Mouse (Mus musculus) neural tube, embryonic 13.5 days (tissue): ENCODE results near the gene Ddx23. TPM values are rescaled to one million over a fixed set of nuclear protein-coding genes. Genes with fewer than 3 reads are reported as not detected.

ENCODE experiments used
- ATAC-seq: fragments of 200-750 bp; cut with Nextera tagmentation; 2 replicates; pipeline ENCODE4 v1.8.0; 2017; ENCODE audit warnings: low read depth, mild to moderate bottlenecking, moderate TSS enrichment, moderate library complexity
- H3K27ac ChIP-seq: fragments of 300-500 bp; sonication (generic); replicated peaks from 2 replicates; pipeline ENCODE4 v1.5.1; 2015; ENCODE audit warnings: moderate library complexity, mild to moderate bottlenecking, inconsistent platforms
- H3K27me3 ChIP-seq: fragments of 300-500 bp; sonication (generic); 2 replicates; pipeline ENCODE4 v1.6.1; 2015; ENCODE audit warnings: mild to moderate bottlenecking, inconsistent platforms
- H3K36me3 ChIP-seq: fragments of 300-500 bp; sonication (generic); 2 replicates; pipeline ENCODE4 v1.6.1; 2015; ENCODE audit warnings: mild to moderate bottlenecking, inconsistent platforms
- H3K4me1 ChIP-seq: fragments of 300-500 bp; sonication (generic); replicated peaks from 2 replicates; pipeline ENCODE4 v1.6.1; 2015; ENCODE audit warnings: inconsistent platforms
- H3K4me2 ChIP-seq: fragments of 300-500 bp; sonication (generic); 2 replicates; pipeline ENCODE4 v1.6.1; 2015; ENCODE audit warnings: inconsistent platforms, mild to moderate bottlenecking, moderate library complexity
- H3K4me3 ChIP-seq: fragments of 300-500 bp; sonication (generic); 2 replicates; pipeline ENCODE4 v1.5.1; 2015; ENCODE audit warnings: mild to moderate bottlenecking, inconsistent platforms
- H3K9ac ChIP-seq: fragments of 300-500 bp; sonication (generic); 2 replicates; pipeline ENCODE4 v1.6.1; 2015; ENCODE audit warnings: moderate library complexity, mild to moderate bottlenecking, inconsistent platforms
- H3K9me3 ChIP-seq: fragments of 300-500 bp; sonication (generic); 2 replicates; pipeline ENCODE4 v1.6.1; 2016; ENCODE audit warnings: inconsistent platforms
- WGBS: fragments of 180-500 bp; shearing (Covaris S2); methylation state at CpG from one replicate; pipeline ENCODE4 v1.1.7; 2015; 5-methylcytosine and 5-hydroxymethylcytosine counted together
- polyA plus RNA-seq: library from polyadenylated mRNA; unstranded; fragments of >200 nt; fragmentation: Nextera tagmentation; extraction: Ambion mirVana; gene quantifications from 2 replicates; pipeline ENCODE4 v1.2.1, GENCODE M21; 2015

The Ddx23 gene
- polyA plus RNA-seq, 1 experiment from 2014 or later, result 21.7 TPM

DNA sequence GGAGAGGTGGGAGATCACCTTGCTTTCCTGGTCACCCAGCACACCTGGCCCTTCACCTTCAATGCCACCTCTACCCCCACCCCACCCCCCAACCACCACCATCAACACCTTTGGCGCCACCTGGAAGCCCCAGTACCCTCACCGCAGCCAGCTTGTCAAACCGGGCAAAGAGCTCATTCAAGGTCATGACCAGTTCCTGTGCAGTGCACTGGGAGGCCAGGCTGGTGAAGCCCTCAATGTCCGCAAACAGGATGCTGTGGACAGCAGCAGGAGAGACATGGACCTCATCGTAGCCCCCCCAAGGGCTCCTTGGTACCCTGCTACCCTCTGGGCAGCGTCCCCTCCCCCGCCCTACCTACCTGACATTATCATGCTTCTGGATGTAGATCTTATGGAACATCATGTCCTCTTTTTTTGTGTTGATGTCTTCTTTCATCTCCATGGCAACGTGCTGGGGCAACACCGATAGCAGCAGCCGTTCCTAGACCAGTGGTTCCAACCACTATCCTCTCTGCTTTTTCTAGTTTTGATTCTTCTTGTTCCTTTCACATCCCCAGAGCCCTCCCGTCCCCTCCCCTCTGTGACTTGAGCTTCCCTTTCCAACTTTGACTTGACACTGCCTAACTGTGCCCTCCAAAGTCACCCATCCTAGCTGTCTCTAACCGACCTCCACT, 62.5 kb downstream of the Ddx23 start:
- no peak overlapping the region for H3K4me3 ChIP-seq
- H3K9ac ChIP-seq, result no peak overlapping the region
- H3K4me2 ChIP-seq, result no peak overlapping the region
- 83% methylated on average over 12 of the region's 12 CpGs for WGBS
- H3K9me3 ChIP-seq, result no peaks in the 10 kb centered on the region
- no peak for ATAC-seq
- peaks cover 86% of the 10 kb centered on the region for H3K36me3 ChIP-seq
- peaks cover 28% of the 10 kb centered on the region for H3K4me1 ChIP-seq
- H3K27ac ChIP-seq, result no peak overlapping the region
- H3K27me3 ChIP-seq, result no peaks in the 10 kb centered on the region

DNA sequence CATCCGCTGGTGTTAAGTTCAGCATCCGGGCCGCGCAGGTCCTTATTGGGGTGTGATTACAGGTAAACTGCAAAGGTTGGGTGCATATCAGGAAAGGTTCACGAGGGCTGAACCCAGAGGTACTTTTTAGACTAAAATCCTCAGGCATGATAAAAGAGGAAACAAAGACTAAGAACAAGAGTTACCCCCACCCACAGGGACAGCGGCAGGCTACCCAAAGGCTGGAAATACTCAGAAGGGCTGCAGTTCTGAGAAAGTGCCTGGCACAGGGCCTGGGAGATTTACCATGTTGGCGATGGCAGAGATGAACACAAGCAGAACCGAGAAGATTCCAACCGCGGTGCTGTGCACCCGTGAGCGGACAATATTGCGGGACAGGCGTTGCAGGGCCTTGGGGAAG, 66.1 kb downstream of the Ddx23 start:
- 0 out of 2 replicates have a peak, but pooled peaks cover 4% of the 10 kb centered on the region for H3K4me1 ChIP-seq
- peaks cover 96% of the 10 kb centered on the region for H3K36me3 ChIP-seq
- no peaks in the 10 kb centered on the region for H3K9me3 ChIP-seq
- ATAC-seq, result no peak
- WGBS, result 95% methylated on average over 14 of the region's 14 CpGs
- H3K4me2 ChIP-seq, result no peak overlapping the region
- H3K27ac ChIP-seq, result no peak overlapping the region
- H3K9ac ChIP-seq, result no peak overlapping the region
- H3K4me3 ChIP-seq, result no peak overlapping the region
- no peaks in the 10 kb centered on the region for H3K27me3 ChIP-seq

Other genes with a start within 250 kb of the Ddx23 start
- not detected in 2 replicates for gene Olfr282, start 231.7 kb downstream of the Ddx23 start, polyA plus RNA-seq
- not detected in 2 replicates for gene Olfr281, start 210.3 kb downstream of the Ddx23 start, polyA plus RNA-seq
- gene OR5BS1P, start 193.0 kb downstream of the Ddx23 start, polyA plus RNA-seq, result not detected in 2 replicates
- not detected in 2 replicates for gene Lalba, start 180.2 kb downstream of the Ddx23 start, polyA plus RNA-seq
- gene Olfr279, start 170.5 kb downstream of the Ddx23 start, polyA plus RNA-seq, result not detected in 2 replicates
- gene Kansl2, start 128.6 kb downstream of the Ddx23 start, polyA plus RNA-seq, result 132 and 147 TPM in 2 replicates
- 68.7 and 76.3 TPM in 2 replicates for gene Ccnt1, start 92.0 kb downstream of the Ddx23 start, polyA plus RNA-seq
- gene 4930415O20Rik, start 91.9 kb downstream of the Ddx23 start, polyA plus RNA-seq, result not detected in 2 replicates
- gene Adcy6, start 52.8 kb downstream of the Ddx23 start, polyA plus RNA-seq, result 10.4 and 10.7 TPM in 2 replicates
- gene Cacnb3, start 32.1 kb downstream of the Ddx23 start, polyA plus RNA-seq, result 124 and 137 TPM in 2 replicates
- gene Rnd1, start 14.6 kb upstream of the Ddx23 start, polyA plus RNA-seq, result 6.2 and 7.4 TPM in 2 replicates
- 2.2 and 4.1 TPM in 2 replicates for gene Ccdc65, start 45.3 kb upstream of the Ddx23 start, polyA plus RNA-seq
- gene Fkbp11, start 65.3 kb upstream of the Ddx23 start, polyA plus RNA-seq, result 8.1 and 10.9 TPM in 2 replicates
- 71.9 and 74.9 TPM in 2 replicates for gene Arf3, start 100.3 kb upstream of the Ddx23 start, polyA plus RNA-seq
- gene Wnt10b, start 115.3 kb upstream of the Ddx23 start, polyA plus RNA-seq, result not detected in 2 replicates
- gene Wnt1, start 127.0 kb upstream of the Ddx23 start, polyA plus RNA-seq, result 3.6 and 3.9 TPM in 2 replicates
- 0.50 TPM in 2 replicates for gene Ddn, start 146.6 kb upstream of the Ddx23 start, polyA plus RNA-seq
- 71.8 and 79.4 TPM in 2 replicates for gene Prkag1, start 168.6 kb upstream of the Ddx23 start, polyA plus RNA-seq
- 9.7 and 10.8 TPM in 2 replicates for gene Kmt2d, start 208.3 kb upstream of the Ddx23 start, polyA plus RNA-seq
- 27.8 and 33.3 TPM in 2 replicates for gene Rhebl1, start 231.6 kb upstream of the Ddx23 start, polyA plus RNA-seq
- gene Dhh, start 235.6 kb upstream of the Ddx23 start, polyA plus RNA-seq, result 3.1 and 4.3 TPM in 2 replicates